Mouse (Mus musculus): ENCODE data around the gene Prmt3. TPM values are rescaled to one million over a fixed set of nuclear protein-coding genes. Genes with fewer than 3 reads are reported as not detected.

Prmt3 gene
- polyA plus RNA-seq, 2 experiments: 35.6 to 50.4 TPM

GRCm38 (mm10) chr7:49778904-49779615, 914 bp downstream of the Prmt3 start:
- 0 out of 2 replicates have a peak, but pooled peaks cover 3% of the 10 kb centered on the region for H3K4me1 ChIP-seq (ENCODE audit: control insufficient read depth, insufficient read depth, low read length)
- no peak overlapping the region for H3K27ac ChIP-seq (replicated peaks; ENCODE audit: low read depth, low read length)
- ATAC-seq (ENCODE audit: low FRiP score, low read depth): no peak
- no peaks in the 10 kb centered on the region for H3K9me3 ChIP-seq (ENCODE audit: control insufficient read depth, low read length)
- 78% methylated on average over 12 of the region's 12 CpGs for WGBS
- peak overlapping the region; percentile 69 for H3K4me3 ChIP-seq (replicated peaks; ENCODE audit: low read length)
- peak overlapping the region; percentile 76; the same call in 1 of the 2 replicates for H3K9ac ChIP-seq (ENCODE audit: low read depth, low read length, severe bottlenecking)
- DNase-seq (ENCODE audit: low spot score): no peak
- peaks cover 23% of the 10 kb centered on the region for H3K36me3 ChIP-seq (ENCODE audit: control insufficient read depth, insufficient read depth, low read length)
- H3K27me3 ChIP-seq (ENCODE audit: control insufficient read depth, insufficient read depth, low read length): no peaks in the 10 kb centered on the region
- H3K4me2 ChIP-seq (replicated peaks; ENCODE audit: low read depth, low read length, severe bottlenecking): peak overlapping the region; percentile 88
- TF ChIP-seq POLR2A (IDR thresholded peaks at IDR 0.05; ENCODE audit: borderline replicate concordance, extremely low read depth, insufficient read depth, insufficient read length): no peak

GRCm38 (mm10) chr7:49783017-49783416, 4.9 kb downstream of the Prmt3 start:
- WGBS: 100% methylated on average over 2 of the region's 2 CpGs
- ATAC-seq (ENCODE audit: low FRiP score, low read depth) (no peak), DNase-seq (ENCODE audit: low spot score) (no peak)
- no peak overlapping the region for H3K27ac ChIP-seq (replicated peaks; ENCODE audit: low read depth, low read length)
- H3K4me1 ChIP-seq (ENCODE audit: control insufficient read depth, insufficient read depth, low read length): 0 out of 2 replicates have a peak, but pooled peaks cover 3% of the 10 kb centered on the region
- TF ChIP-seq POLR2A (IDR thresholded peaks at IDR 0.05; ENCODE audit: borderline replicate concordance, extremely low read depth, insufficient read depth, insufficient read length): no peak
- no peak overlapping the region for H3K4me3 ChIP-seq (replicated peaks; ENCODE audit: low read length)
- H3K4me2 ChIP-seq (replicated peaks; ENCODE audit: low read depth, low read length, severe bottlenecking): no peak overlapping the region
- H3K36me3 ChIP-seq (ENCODE audit: control insufficient read depth, insufficient read depth, low read length): peaks cover 56% of the 10 kb centered on the region
- H3K9me3 ChIP-seq (ENCODE audit: control insufficient read depth, low read length): no peaks in the 10 kb centered on the region
- no peaks in the 10 kb centered on the region for H3K27me3 ChIP-seq (ENCODE audit: control insufficient read depth, insufficient read depth, low read length)
- no peak overlapping the region for H3K9ac ChIP-seq (ENCODE audit: low read depth, low read length, severe bottlenecking)

- Histone ChIP-seq H3K4me1 (ENCODE audit: control insufficient read depth, insufficient read depth, low read length) (no peaks in the 10 kb centered on the region), H3K9me3 (ENCODE audit: control insufficient read depth, low read length) (no peaks in the 10 kb centered on the region), H3K4me3 (replicated peaks; ENCODE audit: low read length) (no peak overlapping the region), H3K9ac (ENCODE audit: low read depth, low read length, severe bottlenecking) (no peak overlapping the region), H3K27ac (replicated peaks; ENCODE audit: low read depth, low read length) (no peak overlapping the region), H3K27me3 (ENCODE audit: control insufficient read depth, insufficient read depth, low read length) (no peaks in the 10 kb centered on the region), H3K36me3 (ENCODE audit: control insufficient read depth, insufficient read depth, low read length) (peaks cover 71% of the 10 kb centered on the region), H3K4me2 (replicated peaks; ENCODE audit: low read depth, low read length, severe bottlenecking) (no peak overlapping the region)
- no peak for TF ChIP-seq POLR2A (IDR thresholded peaks at IDR 0.05; ENCODE audit: borderline replicate concordance, extremely low read depth, insufficient read depth, insufficient read length)
- 97% methylated on average over 7 of the region's 7 CpGs for WGBS
- no peak for DNase-seq (ENCODE audit: low spot score)
- ATAC-seq (ENCODE audit: low FRiP score, low read depth): no peak
These were observed 7.0 kb downstream of the Prmt3 start for GRCm38 (mm10) chr7:49785141-49785540.

GRCm38 (mm10) chr7:49786618-49787382, 8.7 kb downstream of the Prmt3 start:
- no peak overlapping the region for H3K4me2 ChIP-seq (replicated peaks; ENCODE audit: low read depth, low read length, severe bottlenecking)
- no peaks in the 10 kb centered on the region for H3K4me1 ChIP-seq (ENCODE audit: control insufficient read depth, insufficient read depth, low read length)
- H3K27ac ChIP-seq (replicated peaks; ENCODE audit: low read depth, low read length): no peak overlapping the region
- H3K4me3 ChIP-seq (replicated peaks; ENCODE audit: low read length): no peak overlapping the region
- DNase-seq (ENCODE audit: low spot score): peak; percentile 55
- no peak overlapping the region for H3K9ac ChIP-seq (ENCODE audit: low read depth, low read length, severe bottlenecking)
- ATAC-seq (ENCODE audit: low FRiP score, low read depth): no peak
- H3K36me3 ChIP-seq (ENCODE audit: control insufficient read depth, insufficient read depth, low read length): peaks cover 80% of the 10 kb centered on the region
- no peak for TF ChIP-seq POLR2A (IDR thresholded peaks at IDR 0.05; ENCODE audit: borderline replicate concordance, extremely low read depth, insufficient read depth, insufficient read length)
- no peaks in the 10 kb centered on the region for H3K27me3 ChIP-seq (ENCODE audit: control insufficient read depth, insufficient read depth, low read length)
- 55% methylated on average over 12 of the region's 12 CpGs for WGBS
- H3K9me3 ChIP-seq (ENCODE audit: control insufficient read depth, low read length): no peaks in the 10 kb centered on the region

GRCm38 (mm10) chr7:49787383-49787645, 9.2 kb downstream of the Prmt3 start:
- WGBS: 96% methylated on average over 3 of the region's 3 CpGs
- no peak for ATAC-seq (ENCODE audit: low FRiP score, low read depth)
- H3K9me3 ChIP-seq (ENCODE audit: control insufficient read depth, low read length): no peaks in the 10 kb centered on the region
- no peak overlapping the region for H3K9ac ChIP-seq (ENCODE audit: low read depth, low read length, severe bottlenecking)
- no peak for DNase-seq (ENCODE audit: low spot score)
- H3K36me3 ChIP-seq (ENCODE audit: control insufficient read depth, insufficient read depth, low read length): peaks cover 79% of the 10 kb centered on the region
- no peak overlapping the region for H3K4me2 ChIP-seq (replicated peaks; ENCODE audit: low read depth, low read length, severe bottlenecking)
- TF ChIP-seq POLR2A (IDR thresholded peaks at IDR 0.05; ENCODE audit: borderline replicate concordance, extremely low read depth, insufficient read depth, insufficient read length): no peak
- no peaks in the 10 kb centered on the region for H3K27me3 ChIP-seq (ENCODE audit: control insufficient read depth, insufficient read depth, low read length)
- H3K27ac ChIP-seq (replicated peaks; ENCODE audit: low read depth, low read length): no peak overlapping the region
- no peaks in the 10 kb centered on the region for H3K4me1 ChIP-seq (ENCODE audit: control insufficient read depth, insufficient read depth, low read length)
- H3K4me3 ChIP-seq (replicated peaks; ENCODE audit: low read length): no peak overlapping the region
